Mouse (Mus musculus) C2C12 (cell line): ENCODE measurements around the gene Mvd.

Experiments
- CTCF ChIP-seq: IDR thresholded peaks from one replicate; pipeline ENCODE4 v1.5.1; 2011; ENCODE audit not compliant: control insufficient read depth, insufficient read depth, insufficient read length
- MYOD1 ChIP-seq: IDR thresholded peaks from one replicate; pipeline ENCODE4 v1.6.1; 2011; ENCODE audit warnings: low read depth; ENCODE audit not compliant: control insufficient read depth, insufficient read length
- MYOG ChIP-seq: IDR thresholded peaks from one replicate; pipeline ENCODE4 v1.6.1; 2011; ENCODE audit not compliant: control insufficient read depth, insufficient read length; ENCODE audit errors: extremely low read depth
- USF1 ChIP-seq: IDR thresholded peaks from one replicate; pipeline ENCODE4 v1.6.1; 2011; ENCODE audit warnings: low read depth, mild to moderate bottlenecking, control low read depth, moderate library complexity

DNA sequence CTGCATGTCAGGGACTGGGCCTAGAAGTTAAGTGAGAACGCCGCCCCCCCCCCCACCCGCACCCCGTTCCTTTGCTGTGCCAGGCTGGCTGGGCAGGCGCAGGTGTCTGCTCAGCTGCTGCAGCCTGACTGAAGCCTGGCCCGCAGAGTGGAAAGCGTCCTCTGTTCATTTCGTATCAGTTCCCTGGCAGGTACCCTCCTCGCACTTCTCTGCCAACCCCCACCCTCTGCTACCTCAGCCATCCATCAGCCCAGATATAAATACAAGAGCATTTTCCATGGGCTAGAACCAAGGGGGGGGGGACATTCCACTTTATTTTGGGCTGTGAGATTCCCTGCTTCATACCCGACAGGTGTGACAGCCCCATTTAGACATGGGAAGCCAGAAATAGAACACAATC is 8.9 kb upstream of the Mvd start:
- TF ChIP-seq USF1 (no peak), CTCF (no peak), MYOD1 (no peak), MYOG (no peak)
